Mouse (Mus musculus) urinary bladder, postnatal 4 days (tissue): ENCODE results near the gene Lpgat1.
A peak's percentile ranks its signal among the peaks of the same experiment; 100 is the strongest.

Experiments used
- DNase-seq, 2 experiments: peaks; one replicate each; pipeline ENCODE4 v3.0.0; 2021 to 2022; ENCODE audit warnings: low spot score in 2 of 2

Gene Lpgat1

DNA sequence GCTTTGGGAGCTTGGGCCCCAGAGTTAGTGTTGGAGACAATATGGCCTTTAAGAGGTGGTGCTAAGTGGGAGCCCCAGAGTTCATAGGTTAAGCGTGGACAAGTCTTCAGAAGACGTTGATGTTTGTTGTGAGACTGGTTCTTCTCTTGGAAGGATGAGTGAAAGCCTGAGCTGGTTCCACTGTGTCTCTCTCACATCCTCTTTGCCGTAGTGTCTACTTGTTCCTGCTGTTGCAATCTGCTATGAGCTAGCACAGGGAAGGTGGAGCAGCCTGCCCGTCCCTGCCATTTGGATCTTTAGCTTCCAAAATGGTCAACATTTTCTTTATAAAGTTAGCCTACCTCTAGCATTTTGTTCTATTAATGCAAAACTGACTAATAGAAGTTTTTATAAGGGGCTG is 16.2 kb downstream of the Lpgat1 start:
- no peak for DNase-seq

DNA sequence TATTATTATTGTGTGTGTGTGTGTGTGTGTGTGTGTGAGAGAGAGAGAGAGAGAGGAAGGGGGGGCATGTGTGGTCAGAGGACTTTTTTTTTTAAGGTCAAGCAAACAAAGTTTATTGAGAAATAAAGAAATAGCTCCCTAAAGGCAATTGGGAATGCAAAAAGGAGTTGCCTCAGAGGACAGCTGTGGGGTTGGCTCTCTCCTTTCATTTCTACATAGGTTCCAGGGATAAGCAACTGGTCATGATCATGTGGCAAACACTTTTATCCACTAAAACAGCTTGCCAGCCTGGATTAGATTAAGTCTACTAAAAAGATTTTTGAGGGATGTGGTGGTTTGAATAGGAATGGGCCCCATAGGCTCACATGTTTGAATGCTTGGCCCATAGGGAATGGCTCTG is 18.8 kb downstream of the Lpgat1 start:
- DNase-seq, result no peak

DNA sequence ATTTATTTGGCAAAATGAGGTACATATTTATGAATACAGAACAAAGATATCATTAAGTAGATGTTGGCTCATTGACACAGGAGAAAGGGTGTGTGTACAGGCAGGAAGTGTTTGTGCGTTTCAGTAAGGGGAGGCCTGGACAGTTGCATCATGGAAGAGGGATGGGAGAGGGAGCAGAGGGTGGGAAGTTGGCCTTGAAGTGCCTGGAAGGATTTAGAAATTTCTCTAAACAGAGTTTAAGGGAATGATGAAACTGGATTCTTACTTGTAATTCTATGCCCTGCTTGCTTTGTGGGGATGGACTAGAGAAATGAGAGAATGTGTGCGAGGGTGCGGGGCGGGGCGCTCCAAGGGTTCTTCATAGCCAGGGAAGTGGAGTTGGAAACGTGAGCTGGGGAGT is 20.2 kb downstream of the Lpgat1 start:
- DNase-seq, result peak in 1 of 2 experiments; percentile 30

DNA sequence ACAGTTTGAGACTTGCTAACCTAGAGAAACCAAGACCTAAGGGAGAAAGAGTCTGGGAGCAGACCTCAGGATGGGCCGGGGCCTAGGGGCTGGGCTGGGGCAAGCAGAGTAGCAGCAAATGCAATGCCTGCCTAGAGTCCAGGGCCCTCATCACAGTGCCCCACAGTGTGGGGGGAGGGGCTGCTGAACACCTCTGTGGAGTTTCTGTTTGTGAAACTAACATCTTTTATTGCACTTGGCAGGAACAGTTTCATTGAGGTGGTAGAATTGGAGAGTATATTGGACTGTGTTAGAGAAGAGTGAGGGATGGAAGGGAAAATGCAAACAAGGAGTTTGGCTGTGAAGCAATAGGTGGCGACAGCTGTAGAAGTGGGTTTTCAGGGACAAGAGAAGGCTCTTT is 21.1 kb downstream of the Lpgat1 start:
- DNase-seq, result no peak

DNA sequence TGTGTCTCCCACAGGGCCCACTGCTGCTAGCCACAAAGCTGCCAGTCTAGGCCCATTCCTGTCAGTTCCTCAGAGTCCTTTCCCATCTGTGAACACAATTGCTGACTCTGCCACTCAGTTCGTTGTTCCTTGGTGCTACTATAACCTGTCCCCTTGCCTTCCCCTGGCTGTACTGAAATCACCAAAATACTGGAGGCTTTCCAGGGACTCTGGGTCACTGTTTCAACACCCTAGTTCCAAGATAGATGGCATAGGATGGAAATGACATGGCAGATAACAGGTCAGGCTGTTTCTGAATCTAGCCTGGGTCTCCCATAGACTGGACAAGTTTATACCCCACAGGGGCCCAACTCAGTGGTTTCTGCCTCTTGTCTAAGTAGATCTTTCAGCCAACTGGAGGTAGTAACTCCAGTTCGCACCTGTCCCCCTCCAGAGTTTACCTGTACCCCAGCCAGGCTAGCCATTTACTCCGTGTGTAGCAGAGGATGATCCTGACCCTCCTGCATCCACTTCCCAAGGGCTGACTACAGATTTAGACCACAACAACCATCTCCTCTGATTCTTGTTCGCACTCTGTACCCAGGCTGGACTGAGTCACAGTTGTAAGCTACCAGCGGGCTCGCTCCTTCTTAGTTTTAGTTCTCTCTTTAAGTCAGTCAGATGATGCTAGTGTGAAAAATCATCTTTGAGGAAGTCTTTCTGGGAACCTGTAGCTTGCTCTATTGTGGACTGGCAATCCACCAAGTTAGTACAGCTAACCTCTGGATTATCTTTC is 23.1 kb downstream of the Lpgat1 start:
- no peak for DNase-seq

DNA sequence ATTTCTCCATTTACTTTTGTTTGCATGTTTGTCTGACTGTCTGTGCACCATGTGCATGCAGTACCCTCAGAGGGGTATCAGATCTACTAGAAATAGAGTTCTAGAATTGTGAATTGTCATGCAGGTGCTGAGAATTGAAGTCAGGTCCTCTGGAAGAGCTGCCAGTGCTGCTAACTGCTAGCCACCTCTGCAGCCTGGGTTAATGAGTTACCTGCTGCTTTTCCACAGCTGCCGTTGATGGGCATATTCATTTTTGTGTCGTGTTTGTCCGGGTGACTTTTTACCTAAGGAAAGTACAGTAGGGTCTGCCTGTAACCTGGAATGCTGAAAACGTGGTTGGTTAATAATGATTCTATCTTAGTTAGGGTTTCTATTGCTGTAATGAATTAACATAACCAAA is 24.0 kb downstream of the Lpgat1 start:
- no peak for DNase-seq

DNA sequence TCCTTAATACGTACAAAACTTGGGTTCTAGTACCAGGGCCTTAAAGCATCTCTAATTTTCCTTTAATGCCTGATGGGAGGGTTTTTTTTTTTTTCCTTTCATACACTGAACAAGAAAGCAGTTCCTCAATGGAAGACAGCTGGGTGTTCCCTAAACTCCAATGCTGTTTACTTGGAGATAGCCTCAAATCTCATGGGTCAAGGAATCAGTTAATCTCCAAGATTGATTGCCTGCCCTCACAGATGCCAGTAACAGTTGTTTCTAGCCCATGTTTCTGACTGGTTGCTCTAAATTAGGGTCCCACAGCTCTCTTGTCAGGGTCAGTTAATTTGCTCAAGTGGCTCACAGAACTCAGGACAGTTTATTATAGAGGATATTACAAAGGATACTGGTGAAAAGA is 30.8 kb downstream of the Lpgat1 start:
- no peak for DNase-seq

DNA sequence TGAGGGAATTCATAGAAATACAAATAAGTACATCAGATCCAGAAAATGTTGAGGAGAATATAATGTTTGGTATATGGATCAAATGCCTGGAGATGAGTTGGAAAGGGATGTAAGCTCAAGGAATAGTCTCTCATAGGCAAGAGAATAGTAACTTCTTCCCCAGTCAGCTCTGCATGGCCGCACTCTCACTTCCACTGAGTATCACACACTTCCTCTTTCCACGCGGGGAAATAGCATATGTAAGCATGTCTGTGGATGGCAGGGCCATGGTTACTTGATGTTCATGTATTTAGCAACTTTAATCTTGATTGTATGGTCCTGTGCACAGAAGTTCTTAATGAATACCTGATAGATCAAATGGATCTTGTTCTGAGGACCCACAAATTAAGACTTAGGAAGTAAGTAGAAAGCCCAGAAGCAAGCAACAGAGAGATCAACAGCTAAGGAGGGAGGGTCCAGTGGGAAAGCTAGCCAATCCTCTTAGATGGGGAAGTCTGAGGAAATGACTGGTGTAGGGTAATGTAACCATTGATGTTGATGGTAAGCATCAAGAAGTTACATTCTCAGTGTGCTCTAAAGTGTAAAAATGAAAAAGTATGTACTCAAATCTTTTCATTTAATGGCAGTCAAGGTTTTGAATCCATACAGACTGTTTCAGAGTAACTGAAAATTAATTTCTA is 39.0 kb downstream of the Lpgat1 start:
- DNase-seq, result no peak

DNA sequence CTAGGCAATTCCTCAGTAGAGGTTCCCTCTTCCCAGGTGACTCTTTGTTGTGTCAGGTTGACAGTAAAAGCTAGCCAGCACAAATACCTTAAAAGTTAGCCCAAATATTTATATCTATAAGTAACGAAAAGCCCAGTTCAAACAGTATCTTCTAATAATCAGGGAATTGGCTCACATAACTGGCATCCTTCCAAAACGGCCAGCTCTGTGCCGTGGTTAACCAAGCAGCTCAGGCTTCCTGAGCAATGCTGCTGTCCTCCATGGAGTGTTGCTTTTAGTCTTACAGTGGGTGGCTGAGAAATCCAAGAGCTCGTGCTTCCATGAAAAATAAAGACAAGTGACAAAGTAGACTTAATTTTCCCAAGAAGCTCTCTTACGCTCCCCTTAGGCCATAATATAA is 56.5 kb downstream of the Lpgat1 start:
- DNase-seq, result no peak

DNA sequence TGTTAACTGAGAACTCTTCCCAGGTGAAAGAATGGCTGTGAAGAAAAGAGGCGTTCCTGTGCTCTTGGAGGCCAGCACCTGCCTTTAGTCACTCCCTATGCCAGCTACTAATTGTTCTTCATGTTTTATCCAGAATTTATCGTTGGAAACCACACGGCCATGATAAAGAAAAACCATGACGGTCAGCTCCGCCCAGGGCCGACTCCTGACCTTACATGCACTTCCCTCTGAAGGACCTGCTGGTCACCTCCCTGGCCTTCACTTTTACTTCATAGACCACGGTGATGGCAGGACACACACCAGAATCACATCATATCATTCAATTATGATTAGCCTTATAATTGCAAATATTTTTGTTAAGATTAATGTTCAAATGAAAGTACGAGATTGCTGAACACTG is 57.5 kb downstream of the Lpgat1 start:
- DNase-seq, result no peak

DNA sequence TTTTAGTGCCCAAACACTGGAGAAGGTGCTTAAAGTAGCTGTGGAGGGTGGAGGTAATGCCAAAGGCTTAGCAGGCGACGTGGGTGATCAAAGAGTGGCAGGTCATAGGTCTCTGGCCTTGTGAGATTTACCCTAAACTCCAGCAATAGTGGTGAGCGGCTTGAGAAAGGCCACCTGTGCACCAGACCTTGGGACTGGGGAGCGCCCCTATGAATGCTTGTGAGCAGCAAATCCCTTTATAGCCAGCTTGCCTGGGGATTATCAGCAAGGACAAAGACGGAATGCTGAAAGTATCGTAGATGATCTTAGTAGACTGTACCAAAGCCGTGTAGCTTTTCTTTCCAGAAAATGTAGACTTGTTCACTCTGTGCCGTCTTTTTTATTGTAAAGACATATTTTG is 59.9 kb downstream of the Lpgat1 start:
- DNase-seq, result no peak

DNA sequence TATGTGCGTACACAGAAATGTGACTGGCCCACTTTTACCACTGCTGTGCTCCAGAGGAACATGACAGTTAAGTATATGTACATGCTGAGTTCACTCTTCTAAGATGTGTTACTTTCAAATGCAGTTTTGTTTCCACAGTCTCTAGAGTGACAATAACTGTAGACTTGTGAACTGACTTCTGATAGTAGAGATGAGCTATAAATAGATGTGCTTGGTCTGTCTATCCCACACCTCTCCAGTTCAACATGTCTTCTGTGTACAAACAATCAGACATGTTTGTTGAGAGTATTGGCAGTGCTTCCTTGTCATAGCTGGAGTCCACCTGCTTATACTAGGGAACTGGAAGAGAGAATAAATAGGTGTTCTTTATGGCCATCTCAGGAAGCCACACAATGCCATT is 62.8 kb downstream of the Lpgat1 start:
- no peak for DNase-seq

DNA sequence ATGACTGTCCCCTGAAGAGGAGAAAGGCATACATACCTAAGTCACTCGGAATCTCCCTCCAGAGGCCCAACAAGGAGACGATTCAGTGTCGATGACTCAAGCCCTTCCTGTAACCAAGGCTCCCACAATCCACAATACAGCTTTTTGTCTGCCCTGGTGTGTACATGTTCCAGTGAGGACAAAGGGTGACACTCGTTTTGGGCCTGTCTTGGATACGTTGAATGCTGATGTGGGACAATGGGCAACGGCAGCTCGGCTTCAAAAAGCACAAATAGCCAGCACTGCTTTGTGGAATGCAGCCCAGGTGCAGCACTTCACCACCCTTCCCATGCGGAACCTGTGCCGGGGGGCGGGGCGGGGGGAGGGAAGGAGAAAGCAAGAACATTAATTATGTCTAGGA is 67.5 kb downstream of the Lpgat1 start:
- no peak for DNase-seq

DNA sequence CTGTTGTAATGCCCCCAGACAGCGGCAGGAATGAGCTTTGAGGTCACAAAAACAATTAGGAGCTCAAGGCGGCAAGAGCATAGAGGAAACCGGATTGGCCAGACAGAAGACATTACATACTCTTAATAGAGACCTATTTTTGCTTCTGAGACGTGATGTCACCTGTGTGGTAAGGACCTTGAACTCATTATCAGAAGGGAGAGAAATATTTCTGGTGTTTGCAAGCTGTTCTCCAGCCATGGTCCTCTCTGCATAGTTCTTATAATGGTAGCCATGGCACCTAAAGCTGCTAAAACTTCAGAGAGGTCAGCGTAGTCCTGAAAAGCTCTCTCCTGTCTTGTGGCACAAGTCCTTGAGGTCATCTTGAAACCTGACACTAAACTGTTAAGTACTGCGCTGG is 68.6 kb downstream of the Lpgat1 start:
- no peak for DNase-seq

DNA sequence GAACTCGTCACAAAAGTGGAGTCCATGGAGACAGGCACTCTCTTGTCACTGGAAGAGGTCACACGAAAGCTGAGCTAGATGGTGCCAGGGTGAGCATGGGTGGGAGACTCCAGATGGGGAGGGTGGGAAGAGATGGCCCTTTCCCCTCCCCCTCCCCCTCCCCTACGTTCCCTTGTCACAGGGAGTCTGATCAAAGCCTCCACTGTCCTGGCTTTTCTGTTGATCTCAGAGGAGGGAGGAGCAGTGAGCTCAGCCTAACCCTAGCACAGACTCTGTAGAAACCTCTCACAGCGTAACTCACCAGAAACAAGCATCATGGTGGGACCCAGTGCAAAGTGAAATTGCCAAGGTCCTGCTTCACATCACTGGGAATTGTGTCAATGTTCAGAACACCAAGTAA is 69.7 kb downstream of the Lpgat1 start:
- no peak for DNase-seq

DNA sequence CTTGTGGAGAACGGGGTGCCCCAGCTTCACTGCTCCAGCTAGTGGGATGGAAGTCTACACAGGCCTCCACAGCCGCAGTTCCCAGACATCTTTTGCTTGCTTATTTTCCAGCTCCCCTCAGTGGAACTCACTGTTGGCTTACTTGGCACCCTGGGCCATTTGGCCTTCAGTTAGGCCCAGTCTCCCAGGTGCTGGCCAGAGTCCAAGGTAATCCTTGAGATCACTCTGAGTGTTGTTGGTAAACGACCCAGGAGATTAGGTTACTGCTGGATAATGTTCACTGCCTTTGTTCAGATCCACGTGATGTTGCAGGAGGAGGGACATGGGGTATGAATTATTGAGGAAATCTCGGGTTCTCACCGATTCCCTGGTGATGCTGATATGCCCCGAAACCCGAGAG is 75.4 kb downstream of the Lpgat1 start:
- no peak for DNase-seq

DNA sequence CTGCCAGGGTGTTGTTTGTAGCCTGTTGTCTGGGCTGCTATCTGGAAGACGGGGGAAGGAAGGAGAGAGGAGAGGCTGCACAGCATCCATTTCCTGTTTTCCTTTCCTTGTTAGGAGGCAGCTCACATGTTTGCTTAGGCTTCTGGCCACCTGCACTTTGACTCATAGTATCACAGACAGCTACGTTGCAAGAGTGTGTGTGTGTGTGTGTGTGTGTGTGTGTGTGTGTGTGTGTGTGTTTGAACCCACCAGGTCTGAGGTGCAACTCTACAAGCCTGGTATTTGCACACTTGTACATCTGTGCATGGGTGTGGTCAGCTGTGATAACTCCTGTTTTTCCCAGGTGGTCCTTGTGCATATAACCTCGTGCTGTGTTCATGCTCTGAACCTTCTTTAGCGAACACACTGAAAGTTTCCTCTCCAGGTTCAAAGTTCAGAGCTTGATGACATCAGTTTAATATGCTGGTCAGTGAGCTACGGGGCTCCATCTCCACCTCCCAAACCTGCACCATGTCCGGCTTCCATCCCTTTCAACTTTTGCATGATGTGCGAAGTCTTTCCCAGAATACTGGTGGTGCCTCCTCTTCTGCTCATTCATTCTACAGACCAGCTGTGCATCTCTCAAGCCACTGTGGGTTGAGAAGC is 76.4 kb downstream of the Lpgat1 start:
- no peak for DNase-seq

DNA sequence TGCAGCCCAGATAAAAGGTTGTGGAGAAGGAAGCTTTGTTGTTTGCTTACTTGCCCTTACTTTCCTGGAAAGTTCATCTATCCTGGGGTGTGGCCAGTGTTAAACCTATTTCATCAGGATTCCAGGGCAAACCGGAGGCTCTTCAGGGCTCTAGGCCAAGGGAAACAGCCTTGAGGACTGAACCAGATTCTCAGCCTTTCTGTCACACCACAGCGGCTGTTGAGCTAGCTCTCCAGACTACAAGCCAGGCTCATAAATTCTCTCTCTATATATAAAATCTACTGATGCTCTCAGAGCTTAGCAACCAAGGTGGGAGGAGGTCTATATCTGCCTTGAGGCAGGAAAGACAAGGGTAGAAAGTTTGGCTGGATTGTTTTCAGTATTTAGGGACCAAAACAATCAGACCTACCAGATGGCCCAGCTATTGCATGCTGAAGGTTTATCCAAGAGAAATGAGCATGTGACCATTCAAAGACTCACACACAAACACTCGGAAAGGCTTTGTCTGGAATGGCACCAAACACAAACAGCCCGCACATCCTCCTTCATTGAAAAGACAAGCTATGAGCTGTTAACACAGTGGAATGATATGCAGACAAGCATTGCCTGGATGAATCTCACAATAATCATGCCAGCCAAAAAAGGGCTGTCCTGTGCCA is 78.7 kb downstream of the Lpgat1 start:
- DNase-seq, result no peak

DNA sequence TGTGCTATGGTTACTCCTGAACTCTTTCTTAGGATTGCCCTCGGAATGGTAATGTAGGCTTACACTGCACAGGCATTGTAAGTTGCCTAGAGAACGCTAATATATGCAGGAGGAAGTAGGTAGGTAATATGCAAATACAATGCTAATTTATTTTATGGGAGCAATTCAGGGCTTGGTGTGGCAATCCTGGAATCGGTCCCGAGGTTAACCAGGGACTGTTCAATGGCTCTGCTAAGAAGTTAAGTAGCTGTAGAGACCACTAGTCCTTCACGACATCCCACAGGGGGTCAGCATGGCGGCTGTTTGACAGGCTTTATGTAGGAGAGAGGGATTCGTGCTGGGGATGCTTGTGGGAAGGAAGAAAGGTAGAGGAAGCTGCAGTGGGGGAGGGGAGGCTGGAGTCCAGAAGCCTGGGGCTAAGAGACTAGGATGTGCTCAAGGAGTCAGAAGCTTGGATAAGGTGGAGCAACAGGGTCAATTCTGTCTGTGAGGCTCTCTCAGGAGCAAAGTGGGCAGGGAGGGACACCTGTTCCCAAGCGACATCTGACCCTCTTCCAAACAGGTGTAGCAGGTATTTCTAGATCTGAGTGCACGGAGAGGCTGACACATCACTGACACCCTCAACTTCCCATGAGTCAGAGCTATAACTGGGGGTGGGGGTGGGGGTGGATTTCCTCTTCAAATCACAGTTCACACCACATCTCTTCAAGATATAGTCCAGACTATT is 84.6 kb downstream of the Lpgat1 start:
- DNase-seq, result no peak

DNA sequence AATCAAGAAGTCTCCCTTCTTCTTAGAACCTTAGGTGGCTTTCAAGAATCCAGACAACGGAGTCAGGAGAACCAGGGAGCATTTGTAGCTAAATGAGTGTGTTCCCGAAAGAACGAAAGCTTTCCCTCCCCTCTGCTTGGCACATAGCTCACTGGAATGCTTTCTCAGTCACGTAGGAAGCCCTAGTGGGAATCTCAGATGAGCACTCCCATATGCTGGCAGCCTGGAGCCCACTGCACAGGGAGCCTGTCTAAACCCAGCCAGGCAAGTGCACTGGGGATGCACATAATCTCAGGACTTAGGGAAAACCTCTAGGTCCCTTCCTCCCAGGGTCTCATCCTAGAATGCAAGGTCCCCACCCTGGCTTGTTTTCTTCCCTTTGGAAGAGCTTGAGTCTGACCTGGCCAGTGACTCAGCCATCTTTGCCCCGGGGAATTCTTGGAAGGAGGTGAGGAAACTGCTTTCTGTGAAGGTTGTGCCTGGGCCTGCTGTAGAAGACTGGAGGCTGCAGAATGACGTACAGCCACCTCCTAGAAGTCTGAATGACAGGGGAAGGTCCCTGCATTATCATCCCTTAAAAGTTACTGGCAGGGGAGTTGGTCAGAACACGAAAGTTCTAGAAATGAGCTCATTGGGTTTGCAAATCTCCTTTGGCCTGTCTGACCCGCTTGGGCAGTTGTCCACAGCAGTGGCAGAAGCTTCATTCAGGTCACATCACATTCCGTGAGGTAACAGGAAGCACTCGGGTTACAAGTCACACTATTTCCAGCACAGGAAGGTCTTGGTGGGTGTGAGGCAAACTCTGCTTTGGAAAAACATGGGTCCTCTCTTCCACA is 85.4 kb downstream of the Lpgat1 start:
- no peak for DNase-seq

DNA sequence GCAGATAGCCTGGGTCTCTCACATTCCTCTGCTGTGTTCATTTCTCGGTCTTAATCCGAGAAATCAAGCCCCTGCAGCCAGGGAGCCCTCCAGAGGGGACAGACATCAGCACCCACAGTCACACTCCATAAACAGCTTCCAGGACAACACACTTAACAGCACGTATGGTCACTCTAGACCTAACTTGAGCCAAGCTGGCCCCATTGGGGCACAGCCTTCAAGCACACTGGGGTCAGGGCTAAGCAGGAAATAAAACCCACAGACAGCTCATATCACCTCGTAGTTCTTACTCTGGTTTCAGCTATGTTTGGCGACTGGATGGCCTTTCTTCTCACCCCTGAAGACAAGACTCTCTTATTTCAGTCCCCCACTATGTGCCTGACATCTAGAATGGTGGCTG is 87.1 kb downstream of the Lpgat1 start:
- no peak for DNase-seq
